Mouse (Mus musculus): ENCODE data around the gene Cdk4.

DNA sequence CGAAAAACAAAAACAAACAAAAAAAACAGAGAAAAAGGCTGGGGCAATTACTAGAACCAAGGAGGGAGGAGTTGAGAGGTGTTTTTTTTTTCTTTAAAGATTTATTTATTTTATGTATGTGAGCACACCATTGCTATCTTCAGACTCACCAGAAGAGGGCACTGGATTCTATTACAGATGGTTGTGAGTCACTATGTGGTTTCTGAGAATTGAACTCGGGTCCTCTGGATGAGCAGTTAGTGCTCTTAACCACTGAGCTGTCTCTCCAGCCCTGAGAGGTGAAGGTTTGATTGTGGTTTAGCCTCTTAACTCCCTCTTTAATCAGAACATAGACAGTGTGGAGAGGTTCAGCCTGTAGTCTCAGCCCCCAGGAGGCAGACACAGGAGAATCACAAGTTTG is 51.7 kb downstream of the Cdk4 start:
- TF ChIP-seq CTCF (conservative IDR thresholded peaks at IDR 0.05; ENCODE audit: low read length) (peak; percentile 59), NANOG (IDR thresholded peaks at IDR 0.05; ENCODE audit: borderline replicate concordance, low read length) (no peak)

All from E14TG2a.4 (cell line).